Mouse (Mus musculus) cerebellum, adult 2 months (tissue): ENCODE measurements at regions not wholly inside any gene's neighbourhood (a gene's known extent, or its start where the extent isn't known, plus 50 kb on each side); places are given as distances from the start of the nearest gene placed in this dataset.

Source experiments
- CTCF ChIP-seq: fragments of 200-500 bp; IDR thresholded peaks from 2 replicates; pipeline ENCODE4 v1.5.1; 2011; ENCODE audit warnings: low read depth, mild to moderate bottlenecking, control low read depth, low read length, moderate library complexity, borderline replicate concordance; ENCODE audit not compliant: insufficient read depth
- POLR2A ChIP-seq: fragments of 200-500 bp; IDR thresholded peaks from 2 replicates; pipeline ENCODE4 v1.6.1; 2011; ENCODE audit warnings: low read length, control low read depth, borderline replicate concordance; ENCODE audit not compliant: insufficient read depth

DNA sequence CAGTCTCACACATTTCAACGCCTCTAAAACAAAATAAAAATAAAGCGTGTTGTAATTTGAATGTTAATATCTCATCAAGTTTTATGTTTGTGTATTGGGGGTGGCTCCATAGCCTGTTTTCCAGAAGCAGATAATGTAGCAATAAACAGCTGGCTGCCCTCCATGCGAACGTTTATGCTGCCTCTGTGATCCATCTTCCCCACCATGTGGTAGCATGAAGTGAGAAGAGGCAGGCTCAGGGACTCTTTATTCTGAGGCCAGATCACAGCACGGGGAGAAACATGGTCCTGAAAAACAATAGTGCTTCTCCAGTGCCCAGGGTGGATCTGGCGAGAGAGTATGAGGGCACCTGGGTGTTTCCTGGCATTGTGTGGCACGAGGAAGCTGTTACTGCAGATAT lies 271.4 kb downstream of the 1700009N14Rik start:
- TF ChIP-seq CTCF (no peak), POLR2A (no peak)
